In genomic region chr13:80647578-80647977, GRCm38 (mm10) we compare ENCODE assay signal across 23 mouse cellular contexts.
DNase-seq lines count a peak whose midpoint lies in the region; ATAC-seq and TF ChIP-seq lines count a peak whose summit lies in the region.
"Had no signal": no experiment of that assay in that cellular context is flagged by ENCODE, and none has a peak within 500 bp of the region (broad histone marks: within the 10 kb centered on the region; RNA-seq: fewer than 3 reads in every experiment).

No protein-coding gene starts in this region.

- H3K4me1 ChIP-seq in forebrain, embryonic 11.5 days (replicated peaks; ENCODE audit: control insufficient read depth, insufficient read depth, low read length): 0 out of 2 replicates have a peak, but pooled peaks cover 3% of the 10 kb centered on the region
- H3K4me1 ChIP-seq in forebrain, embryonic 16.5 days (replicated peaks; ENCODE audit: control insufficient read depth, insufficient read depth, low read length): no peaks in the 10 kb centered on the region
- peaks cover 25% of the 10 kb centered on the region for H3K4me1 ChIP-seq in midbrain, embryonic 10.5 days
- H3K4me1 ChIP-seq in midbrain, postnatal 0 days (ENCODE audit: insufficient read depth, low read length): no peaks in the 10 kb centered on the region
- H3K4me1 ChIP-seq in intestine, postnatal 0 days (replicated peaks; ENCODE audit: control insufficient read depth, insufficient read depth, low read length): no peaks in the 10 kb centered on the region
- H3K4me1 ChIP-seq: embryonic facial prominence, embryonic 13.5 days; kidney, embryonic 15.5 days; limb, embryonic 13.5 days; liver, embryonic 12.5 days; stomach, embryonic 15.5 days had no signal

- no peaks in the 10 kb centered on the region for H3K27me3 ChIP-seq in forebrain, embryonic 11.5 days (ENCODE audit: control insufficient read depth, insufficient read depth, low read length)
- no peaks in the 10 kb centered on the region for H3K27me3 ChIP-seq in forebrain, embryonic 16.5 days (replicated peaks; ENCODE audit: control insufficient read depth, insufficient read depth, low read length)
- H3K27me3 ChIP-seq in midbrain, embryonic 10.5 days (ENCODE audit: low read depth, poor library complexity, severe bottlenecking): 0 out of 2 replicates have a peak, but pooled peaks cover 6% of the 10 kb centered on the region
- H3K27me3 ChIP-seq in midbrain, postnatal 0 days (ENCODE audit: insufficient read depth, low read length): no peaks in the 10 kb centered on the region
- H3K27me3 ChIP-seq in intestine, postnatal 0 days (replicated peaks; ENCODE audit: control insufficient read depth, insufficient read depth, low read length): no peaks in the 10 kb centered on the region
- H3K27me3 ChIP-seq: embryonic facial prominence, embryonic 13.5 days; kidney, embryonic 15.5 days; limb, embryonic 13.5 days; liver, embryonic 12.5 days; neural tube, embryonic 13.5 days; stomach, embryonic 15.5 days had no signal

- TF ChIP-seq CTCF in midbrain, postnatal 0 days (IDR thresholded peaks at IDR 0.05): no peak
- TF ChIP-seq CTCF in intestine, postnatal 0 days (IDR thresholded peaks at IDR 0.05; ENCODE audit: low read depth): no peak

- no peak overlapping the region for H3K4me3 ChIP-seq in forebrain, embryonic 11.5 days (ENCODE audit: low read depth, low read length)
- no peak overlapping the region for H3K4me3 ChIP-seq in forebrain, embryonic 16.5 days (replicated peaks; ENCODE audit: low read length)
- no peak overlapping the region for H3K4me3 ChIP-seq in midbrain, embryonic 10.5 days
- no peak overlapping the region for H3K4me3 ChIP-seq in midbrain, postnatal 0 days (ENCODE audit: low read depth, low read length)
- H3K4me3 ChIP-seq in intestine, postnatal 0 days (ENCODE audit: low read depth, low read length): no peak overlapping the region
- H3K4me3 ChIP-seq: embryonic facial prominence, embryonic 13.5 days; erythroblast, embryonic 14.5 days; heart, adult 2 months; kidney, embryonic 15.5 days; limb, embryonic 13.5 days; liver, embryonic 12.5 days; neural tube, embryonic 13.5 days; stomach, embryonic 15.5 days had no signal

- no peak overlapping the region for H3K9ac ChIP-seq in forebrain, embryonic 11.5 days (ENCODE audit: low read length)
- no peak overlapping the region for H3K9ac ChIP-seq in forebrain, embryonic 16.5 days (replicated peaks; ENCODE audit: low read depth, low read length)
- H3K9ac ChIP-seq in midbrain, postnatal 0 days (replicated peaks; ENCODE audit: low read length, poor library complexity, severe bottlenecking): no peak overlapping the region
- H3K9ac ChIP-seq in intestine, postnatal 0 days (ENCODE audit: low read depth, low read length): no peak overlapping the region
- H3K9ac ChIP-seq: embryonic facial prominence, embryonic 13.5 days; kidney, embryonic 15.5 days; limb, embryonic 13.5 days; liver, embryonic 12.5 days; neural tube, embryonic 13.5 days; stomach, embryonic 15.5 days had no signal

- WGBS in forebrain, embryonic 11.5 days: 25% methylated on average over 4 of the region's 4 CpGs
- 41% methylated on average over 4 of the region's 4 CpGs for whole genome bisulfite sequencing in forebrain, embryonic 16.5 days
- 20% methylated on average over 4 of the region's 4 CpGs for WGBS in midbrain, embryonic 10.5 days
- WGBS in midbrain, postnatal 0 days: 35% methylated on average over 4 of the region's 4 CpGs
- WGBS in intestine, postnatal 0 days: 49% methylated on average over 4 of the region's 4 CpGs

- ATAC-seq in forebrain, embryonic 11.5 days (replicated peaks; ENCODE audit: low FRiP score): peak; percentile 63
- ATAC-seq in forebrain, embryonic 16.5 days: no peak
- no peak for ATAC-seq in midbrain, postnatal 0 days (ENCODE audit: low FRiP score)
- no peak for ATAC-seq in intestine, postnatal 0 days
- ATAC-seq: liver, embryonic 12.5 days had no signal

- no peaks in the 10 kb centered on the region for H3K9me3 ChIP-seq in forebrain, embryonic 11.5 days (ENCODE audit: control insufficient read depth, low read length)
- H3K9me3 ChIP-seq in forebrain, embryonic 16.5 days (ENCODE audit: control insufficient read depth, low read length): no peaks in the 10 kb centered on the region
- H3K9me3 ChIP-seq in midbrain, embryonic 10.5 days (replicated peaks): no peaks in the 10 kb centered on the region
- H3K9me3 ChIP-seq in midbrain, postnatal 0 days (ENCODE audit: low read length): no peaks in the 10 kb centered on the region
- no peaks in the 10 kb centered on the region for H3K9me3 ChIP-seq in intestine, postnatal 0 days (ENCODE audit: control insufficient read depth)
- H3K9me3 ChIP-seq: embryonic facial prominence, embryonic 13.5 days; kidney, embryonic 15.5 days; limb, embryonic 13.5 days; liver, embryonic 12.5 days; neural tube, embryonic 13.5 days; stomach, embryonic 15.5 days had no signal

- no peaks in the 10 kb centered on the region for H3K36me3 ChIP-seq in forebrain, embryonic 11.5 days (ENCODE audit: control insufficient read depth, insufficient read depth, low read length)
- H3K36me3 ChIP-seq in forebrain, embryonic 16.5 days (ENCODE audit: control insufficient read depth, insufficient read depth): no peaks in the 10 kb centered on the region
- no peaks in the 10 kb centered on the region for H3K36me3 ChIP-seq in midbrain, embryonic 10.5 days
- H3K36me3 ChIP-seq in midbrain, postnatal 0 days (ENCODE audit: insufficient read depth, low read length): no peaks in the 10 kb centered on the region
- no peaks in the 10 kb centered on the region for H3K36me3 ChIP-seq in intestine, postnatal 0 days (ENCODE audit: control insufficient read depth, insufficient read depth)
- H3K36me3 ChIP-seq: embryonic facial prominence, embryonic 13.5 days; kidney, embryonic 15.5 days; limb, embryonic 13.5 days; liver, embryonic 12.5 days; neural tube, embryonic 13.5 days; stomach, embryonic 15.5 days had no signal

- no peak overlapping the region for H3K27ac ChIP-seq in forebrain, embryonic 11.5 days (ENCODE audit: low read depth, low read length)
- H3K27ac ChIP-seq in forebrain, embryonic 16.5 days (ENCODE audit: low read length): no peak overlapping the region
- H3K27ac ChIP-seq in midbrain, embryonic 10.5 days (replicated peaks): 0 out of 2 replicates have a peak overlapping the region, but pooled peaks have one; percentile 19
- H3K27ac ChIP-seq in midbrain, postnatal 0 days (ENCODE audit: low read depth, low read length): no peak overlapping the region
- no peak overlapping the region for H3K27ac ChIP-seq in intestine, postnatal 0 days (ENCODE audit: low read depth, low read length)
- H3K27ac ChIP-seq: embryonic facial prominence, embryonic 13.5 days; heart, adult 2 months; kidney, embryonic 15.5 days; limb, embryonic 13.5 days; liver, embryonic 12.5 days; neural tube, embryonic 13.5 days; stomach, embryonic 15.5 days had no signal

- no peak for DNase-seq in forebrain, embryonic 11.5 days (ENCODE audit: low spot score)
- DNase-seq in midbrain, embryonic 10.5 days (ENCODE audit: low spot score): peak; percentile 16
- DNase-seq in midbrain, postnatal 0 days (ENCODE audit: low spot score): no peak
- DNase-seq in retina, embryonic 14.5 days (ENCODE audit: low spot score): peak; percentile 21
- no peak for DNase-seq in retina, postnatal 1 day
- DNase-seq: adrenal gland, postnatal 25 days; cerebellum, adult 9-10 months; gastrocnemius, postnatal 36 days; heart, adult 2 months; kidney, adult 11 months; kidney, postnatal 36 days; lung, adult 18-20 months; lung, postnatal 10 days; thymus, postnatal 25 days had no signal

- no peak overlapping the region for H3K4me2 ChIP-seq in forebrain, embryonic 11.5 days (ENCODE audit: low read depth, low read length, severe bottlenecking)
- no peak overlapping the region for H3K4me2 ChIP-seq in forebrain, embryonic 16.5 days (ENCODE audit: low read length)
- no peak overlapping the region for H3K4me2 ChIP-seq in midbrain, postnatal 0 days (ENCODE audit: low read depth, low read length, poor library complexity, severe bottlenecking)
- H3K4me2 ChIP-seq in intestine, postnatal 0 days (replicated peaks; ENCODE audit: low read depth): no peak overlapping the region
- H3K4me2 ChIP-seq: embryonic facial prominence, embryonic 13.5 days; kidney, embryonic 15.5 days; limb, embryonic 13.5 days; liver, embryonic 12.5 days; neural tube, embryonic 13.5 days; stomach, embryonic 15.5 days had no signal

Comparison
In these comparisons a context has a peak if more than half of its experiments do, and no peak if none do; other contexts are left out.
1. DNase-seq: peak in midbrain, embryonic 10.5 days (single experiment) and retina, embryonic 14.5 days (single experiment); none in forebrain, embryonic 11.5 days (single experiment), midbrain, postnatal 0 days (single experiment) and retina, postnatal 1 day (single experiment).